17 mouse cellular contexts compared by ENCODE assay signal in the genomic region with DNA sequence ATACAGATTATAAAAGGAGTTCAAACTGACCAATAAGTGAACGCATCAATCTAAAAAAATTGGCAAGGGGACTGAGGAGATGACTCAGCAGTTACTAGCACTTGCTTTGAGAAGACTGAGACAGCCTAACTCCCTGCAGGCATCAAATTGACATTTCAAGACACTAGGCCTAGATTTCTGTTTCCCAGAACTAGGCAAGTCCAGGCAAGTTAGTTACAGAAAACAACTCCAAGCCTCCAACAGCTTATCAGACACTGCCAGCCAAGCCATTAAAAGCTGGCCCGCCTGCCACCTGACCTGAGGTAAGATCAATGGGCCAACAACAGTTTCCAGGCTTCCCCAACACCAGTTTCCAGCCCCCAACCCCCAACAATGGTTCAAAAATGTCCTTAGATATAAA. TPM values are rescaled to one million over a fixed set of nuclear protein-coding genes. Genes with fewer than 3 reads are reported as not detected.
DNase-seq lines count a peak whose midpoint lies in the region; ATAC-seq lines count a peak whose summit lies in the region.
"Had no signal": no experiment of that assay in that cellular context is flagged by ENCODE, and none has a peak within 500 bp of the region (broad histone marks: within the 10 kb centered on the region; RNA-seq: fewer than 3 reads in every experiment).

No protein-coding gene starts in this region.

- peak; percentile 91 for ATAC-seq in megakaryocyte progenitor cell, adult 5-6 weeks (replicated peaks; ENCODE audit: poor library complexity)
- ATAC-seq: inflammation-experienced regulatory T-cells, adult 6 months had no signal

- peak; percentile 38 for DNase-seq in ES-CJ7 (ENCODE audit: low read depth, low spot score)
- DNase-seq in R1 (ENCODE audit: low read depth, low spot score) = peak; percentile 49
- DNase-seq in fibroblast of lung, adult 2 months (ENCODE audit: low read depth) = peak; percentile 40
- DNase-seq in left cerebral cortex, postnatal 14 days (ENCODE audit: low spot score in 2 of 2) = no peak
- DNase-seq in lung, postnatal 36 days = no peak
- no peak for DNase-seq in heart, postnatal 4 days
- DNase-seq: cerebellum, adult 2 months; kidney, postnatal 25 days; left cerebral cortex, postnatal 4 days; right cerebral cortex, adult 18-20 months; thymus, adult 2 months had no signal

- intact Hi-C loops in left cerebral cortex, postnatal 14 days (cut with DNase I) = no loop called here

RNA-seq across cellular contexts. Expression of a gene that starts 6.9 kb away (rescaled TPM):
- total RNA-seq in megakaryocyte progenitor cell, adult 5-6 weeks (2015) = 69.3 and 70.2 TPM in 2 replicates
- 62.3 and 64.7 TPM in 2 replicates for total RNA-seq in megakaryocyte progenitor cell, adult 5-6 weeks (2017)
- 10 to 100 TPM; 25.5 to 28.6 TPM for total RNA-seq in left cerebral cortex, postnatal 14 days (2021)
- 10 to 100 TPM; 20.0 to 28.5 TPM for total RNA-seq in heart, postnatal 4 days (2021)

RNA-seq across cellular contexts. Expression of a gene that starts 25.8 kb away (rescaled TPM):
- total RNA-seq in megakaryocyte progenitor cell, adult 5-6 weeks (2015) = not detected in 2 replicates
- total RNA-seq in megakaryocyte progenitor cell, adult 5-6 weeks (2017) = not detected in 2 replicates
- not detected for total RNA-seq in left cerebral cortex, postnatal 14 days (2021)
- not detected for total RNA-seq in heart, postnatal 4 days (2021)
- total RNA-seq: gastrocnemius, adult 18-20 months; heart, postnatal 25 days; layer of hippocampus, postnatal 14 days; left cerebral cortex, postnatal 4 days; neutrophil, adult 5-6 weeks had no signal

RNA-seq across cellular contexts. Expression of a gene that starts 42.1 kb away (rescaled TPM):
- 209 and 242 TPM in 2 replicates for total RNA-seq in megakaryocyte progenitor cell, adult 5-6 weeks (2015)
- 378 and 464 TPM in 2 replicates for total RNA-seq in megakaryocyte progenitor cell, adult 5-6 weeks (2017)
- 10 to 100 TPM; 23.4 to 24.9 TPM for total RNA-seq in left cerebral cortex, postnatal 14 days (2021)
- 10 to 100 TPM; 31.9 to 33.6 TPM for total RNA-seq in heart, postnatal 4 days (2021)

RNA-seq across cellular contexts. Expression of a gene that starts 52.5 kb away (rescaled TPM):
- 3.4 and 4.1 TPM in 2 replicates for total RNA-seq in megakaryocyte progenitor cell, adult 5-6 weeks (2015)
- 2.0 and 2.5 TPM in 2 replicates for total RNA-seq in megakaryocyte progenitor cell, adult 5-6 weeks (2017)
- 1 to 10 TPM; 1.8 to 2.4 TPM for total RNA-seq in left cerebral cortex, postnatal 14 days (2021)
- total RNA-seq in heart, postnatal 4 days (2021) = 1 to 10 TPM; 2.0 to 2.5 TPM

Comparison
In these comparisons a context has a peak if more than half of its experiments do, and no peak if none do; other contexts are left out.
1. DNase-seq: peak in ES-CJ7 (single experiment), R1 (single experiment) and fibroblast of lung, adult 2 months (single experiment); none in left cerebral cortex, postnatal 14 days (0 of 2), lung, postnatal 36 days (single experiment) and heart, postnatal 4 days (single experiment).
2. RNA of a gene that starts 42.1 kb away (total RNA-seq): 209 to 464 TPM in megakaryocyte progenitor cell, adult 5-6 weeks; 31.9 to 33.6 TPM in heart, postnatal 4 days and 23.4 to 24.9 TPM in left cerebral cortex, postnatal 14 days; every median in the first group is over 4 times any median in the second.